Mouse (Mus musculus) activated CD4-positive, CD25-positive, alpha-beta regulatory T cell (primary cell): ENCODE data around the gene Gm3532. TPM values are rescaled to one million over a fixed set of nuclear protein-coding genes. Genes with fewer than 3 reads are reported as not detected.

Experiments
- polyA plus RNA-seq, 2 experiments: library from polyadenylated mRNA; unstranded; fragments of 100-300 nt; shearing (Covaris generic); gene quantifications; one replicate each; pipeline ENCODE4 v1.2.1; 2017

The Gm3532 gene
- polyA plus RNA-seq: under 1 TPM in 1 of 2 experiments, not detected in 1; 0.64 TPM

GRCm38 (mm10) chr14:5538196-5538595 is at the start of gene Gm3532:
Gene Gm3532 (plus strand): TSS chr14:5538496.

DNA sequence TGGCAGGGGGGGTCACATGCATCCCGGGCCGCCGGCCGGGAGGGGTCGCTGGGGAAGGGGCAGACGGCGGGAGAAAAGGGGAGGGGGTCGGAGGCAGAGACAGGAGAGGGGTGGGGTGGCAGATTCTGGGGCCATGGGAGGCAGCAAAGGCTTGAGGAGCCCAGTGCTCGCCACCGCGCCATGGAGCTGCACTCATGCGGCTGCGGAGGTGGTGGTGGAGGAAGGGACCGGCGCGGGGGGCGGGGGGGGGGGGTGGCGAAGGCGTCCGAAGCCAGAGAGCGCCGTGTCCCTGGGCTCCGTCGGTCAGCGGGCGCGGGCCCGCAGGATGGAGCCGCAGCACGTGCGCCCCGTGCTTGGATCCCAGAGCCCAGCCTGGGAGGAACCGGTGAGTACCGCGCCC is 36.9 kb upstream of the Gm3532 start, which contains the start of gene Gm3488:
Gene Gm3488, plus strand, starts transcription at position 301 of the 400 bp plus-strand sequence.

Other genes starting within 250 kb of the Gm3532 start
- gene Gm3542, start 203.6 kb upstream of the Gm3532 start, polyA plus RNA-seq: not detected
- 1 to 10 TPM in 1 of 2 experiments, not detected in 1; 5.4 TPM for gene Gm3500, start 149.4 kb upstream of the Gm3532 start, polyA plus RNA-seq
- 1 to 10 TPM in 1 of 2 experiments, under 1 TPM in 1; 0.35 to 1.1 TPM for gene Gm3194, start 83.0 kb upstream of the Gm3532 start, polyA plus RNA-seq
- gene Gm8246, start 60.7 kb upstream of the Gm3532 start, polyA plus RNA-seq: not detected
- gene Gm3187, start 54.3 kb upstream of the Gm3532 start, polyA plus RNA-seq: not detected
- 1 to 10 TPM; 1.8 to 3.4 TPM for gene Gm3488, start 36.8 kb upstream of the Gm3532 start, polyA plus RNA-seq
- not detected for gene Gm8265, start 94.5 kb downstream of the Gm3532 start, polyA plus RNA-seq
- gene Gm9603, start 149.0 kb downstream of the Gm3532 start, polyA plus RNA-seq: not detected
- 1 to 10 TPM in 1 of 2 experiments, under 1 TPM in 1; 0.42 to 1.9 TPM for gene Gm3373, start 203.1 kb downstream of the Gm3532 start, polyA plus RNA-seq